Mouse (Mus musculus) 3134 (cell line): ENCODE data around the gene Hist1h4k.

Experiments used
- DNase-seq: peaks from one replicate; pipeline ENCODE4 v3.0.0-alpha.2; 2011; ENCODE audit warnings: low spot score; ENCODE audit not compliant: insufficient read length; ENCODE audit errors: extremely low read depth

Hist1h4k gene

DNA sequence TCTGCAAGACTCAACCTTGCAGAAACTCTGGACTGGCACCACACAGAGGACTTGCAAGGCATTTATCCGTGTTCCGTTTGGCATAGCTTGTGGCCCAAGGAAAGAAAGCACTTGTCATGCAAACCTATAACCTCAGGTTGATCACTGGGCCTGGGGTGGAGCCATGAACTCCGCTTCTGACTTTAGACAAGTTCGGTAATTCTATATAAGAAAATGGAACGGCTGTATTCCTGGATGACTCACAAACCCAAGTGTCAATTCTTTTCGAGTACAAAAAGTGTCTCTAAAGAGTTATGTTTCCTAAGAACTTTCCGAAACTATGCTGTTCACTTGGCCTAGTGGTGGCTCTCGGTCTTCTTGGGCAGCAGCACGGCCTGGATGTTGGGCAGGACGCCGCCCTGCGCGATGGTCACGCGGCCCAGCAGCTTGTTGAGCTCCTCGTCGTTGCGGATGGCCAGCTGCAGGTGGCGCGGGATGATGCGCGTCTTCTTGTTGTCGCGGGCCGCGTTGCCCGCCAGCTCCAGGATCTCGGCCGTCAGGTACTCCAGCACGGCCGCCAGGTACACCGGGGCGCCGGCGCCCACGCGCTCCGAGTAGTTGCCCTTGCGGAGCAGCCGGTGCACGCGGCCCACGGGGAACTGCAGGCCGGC lies 29.1 kb downstream of the Hist1h4k start:
- DNase-seq = peak; percentile 73

DNA sequence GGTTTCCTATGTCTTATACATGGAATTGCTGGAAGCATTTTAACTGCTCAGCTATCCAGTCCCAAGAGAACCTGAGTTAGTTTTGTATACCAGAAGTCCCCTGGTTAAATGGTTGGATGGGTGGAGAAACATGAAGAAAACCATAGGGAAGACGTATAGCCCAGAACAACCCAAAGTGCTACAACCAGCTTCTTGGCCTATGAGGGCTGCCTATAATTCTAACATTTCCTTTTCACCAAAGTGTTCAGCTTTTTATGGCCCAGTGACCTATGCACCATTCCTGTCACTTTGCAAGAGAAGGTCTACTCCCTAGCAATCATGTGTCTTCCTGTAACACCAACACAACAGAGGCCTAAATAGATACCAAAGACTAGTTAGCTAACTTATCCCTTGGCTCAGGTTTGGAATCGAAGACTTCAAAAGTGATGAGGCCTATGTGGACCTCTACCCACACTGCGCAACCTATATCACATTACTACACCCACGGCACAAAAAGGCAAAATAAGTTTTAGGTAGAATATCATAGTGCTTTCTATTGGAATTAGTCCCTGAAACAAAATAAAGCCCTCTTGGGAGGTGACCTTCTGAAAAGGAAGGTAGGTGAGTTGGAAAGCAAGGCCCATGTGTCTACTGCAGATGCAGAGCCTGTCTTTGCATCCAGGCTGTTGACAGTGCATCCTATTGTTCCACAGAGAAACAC lies 31.8 kb downstream of the Hist1h4k start:
- DNase-seq = peak; percentile 59

GRCm38 (mm10) chr13:21717397-21718357 lies 32.6 kb downstream of the Hist1h4k start, which contains the start of gene Hist1h3h:
TSS of gene Hist1h3h (plus strand) at chr13:21717659.
- peak; percentile 90 for DNase-seq

GRCm38 (mm10) chr13:21716540-21717391 lies 33.5 kb downstream of the Hist1h4k start:
- DNase-seq = peak; percentile 75

GRCm38 (mm10) chr13:21715864-21716539 lies 34.3 kb downstream of the Hist1h4k start, which contains the start of the genes Hist1h2bl and Hist1h2ai:
TSS of gene Hist1h2bl (minus strand) at chr13:21716143.
TSS of gene Hist1h2ai (plus strand) at chr13:21716422.
- DNase-seq = peak; percentile 92

DNA sequence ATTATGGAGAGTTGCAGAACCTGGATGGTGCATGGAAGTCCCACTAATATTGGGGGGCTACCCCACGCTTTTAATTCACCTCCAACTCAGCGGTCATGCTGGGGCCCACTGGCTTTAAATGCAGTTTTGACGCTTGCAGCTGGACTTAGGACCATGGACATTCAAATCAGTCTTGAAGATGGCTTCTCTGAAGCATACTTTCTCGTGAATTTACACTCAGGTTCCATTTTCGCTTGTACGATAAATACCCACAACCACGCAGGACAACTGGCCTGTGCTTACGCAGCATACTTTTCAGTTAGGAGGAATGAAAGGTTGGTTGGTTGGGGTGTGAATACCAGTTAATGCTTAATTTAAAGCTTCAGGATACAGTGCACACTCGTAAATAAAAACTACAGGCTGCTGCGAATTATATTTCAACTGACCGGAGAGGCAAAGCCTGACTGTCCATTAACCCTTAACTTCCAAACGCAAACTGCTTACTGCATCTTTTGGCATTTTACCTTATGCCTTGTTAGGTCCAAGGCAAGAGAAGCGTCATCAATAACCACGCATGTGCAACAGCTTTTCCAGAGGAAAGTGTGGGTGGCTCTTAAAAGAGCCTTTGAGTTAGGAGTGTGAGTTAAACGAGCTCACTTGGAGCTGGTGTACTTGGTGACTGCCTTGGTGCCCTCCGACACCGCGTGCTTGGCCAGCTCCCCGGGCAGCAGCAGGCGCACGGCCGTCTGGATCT lies 35.0 kb downstream of the Hist1h4k start:
- peak; percentile 84 for DNase-seq

DNA sequence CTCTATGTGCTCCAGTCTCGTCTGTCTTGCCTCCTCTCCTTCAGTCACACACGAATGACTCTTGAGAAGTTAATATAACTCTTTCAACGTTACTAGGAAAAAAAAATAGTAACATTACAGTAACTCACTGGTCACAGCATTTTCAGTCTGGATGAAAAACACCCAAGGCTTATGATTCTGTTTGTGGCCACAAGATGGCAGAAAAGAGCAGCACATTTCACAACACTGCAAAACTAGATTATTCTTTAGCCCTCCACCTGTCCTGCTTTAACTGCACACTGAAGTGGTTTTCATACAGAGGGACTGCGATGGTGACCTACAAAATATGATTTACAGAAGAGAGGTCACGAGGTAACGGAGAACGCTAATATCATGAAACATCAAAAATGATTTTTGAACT lies 35.6 kb downstream of the Hist1h4k start:
- DNase-seq = peak; percentile 41

GRCm38 (mm10) chr13:21711698-21712097 lies 38.6 kb downstream of the Hist1h4k start:
- no peak for DNase-seq

DNA sequence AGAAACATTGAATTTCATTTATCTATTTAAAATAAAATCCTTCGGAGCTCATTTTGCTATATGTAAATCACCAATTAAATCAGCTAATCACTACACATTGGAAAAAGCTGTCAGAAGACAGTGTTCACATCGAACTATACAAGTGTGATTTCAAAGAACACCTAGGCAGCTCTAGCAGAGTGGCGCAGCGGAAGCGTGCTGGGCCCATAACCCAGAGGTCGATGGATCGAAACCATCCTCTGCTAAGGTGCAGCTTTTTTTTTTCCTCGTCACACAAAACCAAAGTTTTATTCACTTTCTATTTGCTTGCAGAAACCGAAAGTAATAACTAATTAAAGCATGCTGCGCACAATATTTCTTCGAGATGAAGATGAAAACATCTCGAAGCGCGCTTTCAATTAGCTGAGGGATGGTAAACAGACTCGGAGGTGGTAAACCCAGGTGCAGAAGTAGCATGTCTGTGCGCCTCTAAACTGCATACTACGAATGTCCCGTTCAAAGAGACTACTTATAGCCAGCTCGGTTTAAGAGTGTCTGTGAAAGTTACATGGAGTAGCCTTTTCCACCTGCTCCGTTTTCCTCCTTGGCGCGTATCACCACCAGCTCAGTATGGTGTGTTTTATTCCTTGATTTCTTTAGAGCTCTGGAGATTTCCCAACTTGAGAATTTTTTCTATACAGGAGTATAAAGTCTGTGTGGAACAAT lies 39.3 kb downstream of the Hist1h4k start:
- peak; percentile 69 for DNase-seq

DNA sequence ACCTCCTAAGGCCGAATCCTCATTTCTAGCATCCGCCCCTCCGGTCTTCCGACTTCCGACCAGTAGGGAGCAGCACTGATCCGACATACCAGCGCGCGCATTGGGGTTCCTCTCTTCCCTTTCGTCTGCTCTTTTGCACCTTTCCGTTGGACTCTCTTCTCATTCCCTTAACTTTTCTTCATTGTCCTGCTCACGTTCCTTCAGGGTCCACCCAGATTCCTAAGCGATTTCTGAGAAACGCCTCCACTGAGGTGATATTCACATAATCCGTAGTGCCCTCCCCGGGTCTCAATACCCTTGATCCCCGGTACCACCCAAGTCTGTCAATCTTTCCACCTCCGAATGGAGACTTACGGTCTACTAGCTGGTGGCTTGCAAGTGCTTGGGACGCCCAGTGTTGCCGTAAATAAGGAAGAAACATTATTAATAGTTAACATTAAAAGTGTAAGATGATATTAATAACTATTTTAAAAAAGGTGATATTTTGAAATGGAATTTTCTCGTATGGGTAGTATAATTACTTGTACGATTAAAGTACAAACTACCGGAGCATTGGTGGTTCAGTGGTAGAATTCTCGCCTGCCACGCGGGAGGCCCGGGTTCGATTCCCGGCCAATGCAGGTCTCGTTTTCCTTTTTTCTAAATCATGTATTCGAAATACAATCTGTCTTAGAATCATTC lies 40.1 kb downstream of the Hist1h4k start:
- DNase-seq = peak; percentile 67

GRCm38 (mm10) chr13:21706669-21707068 lies 43.6 kb downstream of the Hist1h4k start:
- DNase-seq = no peak
